Mouse (Mus musculus) thymus, adult 2 months (tissue): ENCODE measurements at regions not wholly inside any gene's neighbourhood (a gene's known extent, or its start where the extent isn't known, plus 50 kb on each side); places are given as distances from the start of the nearest gene placed in this dataset.

Source experiments
- CTCF ChIP-seq: fragments of 200-500 bp; IDR thresholded peaks from 2 replicates; pipeline ENCODE4 v1.5.1; 2012; ENCODE audit warnings: mild to moderate bottlenecking, control low read depth, low read length, moderate library complexity, borderline replicate concordance; ENCODE audit not compliant: control insufficient read depth, poor library complexity, insufficient read depth; ENCODE audit errors: extremely low read depth
- POLR2A ChIP-seq: fragments of 200-500 bp; IDR thresholded peaks from 2 replicates; pipeline ENCODE4 v1.6.1; 2012; ENCODE audit warnings: mild to moderate bottlenecking, low read length, control low read depth, moderate library complexity; ENCODE audit not compliant: control insufficient read depth, poor library complexity, insufficient read depth; ENCODE audit errors: extremely low read depth

GRCm38 (mm10) chr17:80887021-80887748 lies 57.2 kb upstream of the Tmem178 start:
- TF ChIP-seq POLR2A (no peak), CTCF (no peak)
